Mouse (Mus musculus) forebrain, embryonic 15.5 days (tissue): ENCODE data around the gene Prdm10. TPM values are rescaled to one million over a fixed set of nuclear protein-coding genes. Genes with fewer than 3 reads are reported as not detected.

Experiments
- polyA plus RNA-seq: library from polyadenylated mRNA; unstranded; fragments of >200 nt; fragmentation: Nextera tagmentation; extraction: Ambion mirVana; gene quantifications from 2 replicates; pipeline ENCODE4 v1.2.1, GENCODE M21; 2015

Prdm10 gene
- polyA plus RNA-seq, 1 experiment from 2014 or later, result 10.2 TPM

Other genes starting within 250 kb of the Prdm10 start
- 5.0 and 5.6 TPM in 2 replicates for gene Zbtb44, start 249.9 kb upstream of the Prdm10 start, polyA plus RNA-seq
- gene St14, start 148.7 kb upstream of the Prdm10 start, polyA plus RNA-seq, result 0.27 and 0.36 TPM in 2 replicates
- 210 and 227 TPM in 2 replicates for gene Aplp2, start 68.7 kb upstream of the Prdm10 start, polyA plus RNA-seq
- 27.3 and 31.6 TPM in 2 replicates for gene Nfrkb, start 105.7 kb downstream of the Prdm10 start, polyA plus RNA-seq
- 0.09 TPM in 1 of 2 replicates, not detected in the other for gene Tmem45b, start 183.9 kb downstream of the Prdm10 start, polyA plus RNA-seq